Mouse (Mus musculus) left cerebral cortex, adult 18-20 months (tissue): ENCODE measurements at regions not wholly inside any gene's neighbourhood (a gene's known extent, or its start where the extent isn't known, plus 50 kb on each side); places are given as distances from the start of the nearest gene placed in this dataset.
A peak's percentile ranks its signal among the peaks of the same experiment; 100 is the strongest.
"Not testable (repeated sequence)": the region's sequence is repeated elsewhere in the genome, so short reads cannot be mapped to it uniquely, and the experiment has no call there.

Experiments used
- DNase-seq, 2 experiments: peaks; one replicate each; pipeline ENCODE4 v3.0.0; 2021 to 2022; ENCODE audit warnings: low spot score in 2 of 2, mixed read lengths in 1 of 2

DNA sequence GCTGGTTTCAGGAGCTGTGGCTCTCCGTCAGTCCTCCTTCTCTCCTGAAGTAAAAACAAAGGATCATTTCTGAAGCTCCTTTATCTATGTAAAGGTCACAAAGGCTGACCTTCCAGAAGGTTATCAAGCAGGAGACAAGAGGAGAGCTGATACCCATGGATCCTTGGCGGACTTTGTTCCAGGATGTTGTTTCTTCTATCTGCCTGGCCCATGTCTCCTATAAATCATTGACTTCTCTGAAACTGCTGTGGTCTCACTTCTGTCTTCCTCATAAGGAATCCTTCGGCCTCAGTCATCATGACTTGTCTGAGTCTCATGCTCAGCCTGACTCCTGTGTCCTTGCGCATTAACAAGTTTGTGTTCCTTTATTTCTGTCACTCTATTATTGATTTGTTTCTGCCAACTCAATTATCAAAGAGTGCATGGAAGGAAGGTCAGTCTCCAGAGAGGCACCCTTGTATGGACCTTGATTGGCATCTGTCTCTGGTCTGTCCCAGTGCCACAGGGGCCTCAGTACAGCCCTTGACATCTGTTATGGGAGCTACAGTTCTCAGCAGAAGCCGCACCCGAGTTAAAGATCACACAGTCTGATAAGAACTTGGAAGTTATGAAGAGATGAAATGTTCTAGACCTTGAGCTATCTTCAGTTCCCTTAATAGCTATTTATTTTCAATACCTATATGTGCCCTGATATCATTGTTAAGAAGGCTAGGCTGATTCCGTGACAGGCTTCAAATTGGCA lies 53.2 kb upstream of the Dazl start:
- DNase-seq: no peak

DNA sequence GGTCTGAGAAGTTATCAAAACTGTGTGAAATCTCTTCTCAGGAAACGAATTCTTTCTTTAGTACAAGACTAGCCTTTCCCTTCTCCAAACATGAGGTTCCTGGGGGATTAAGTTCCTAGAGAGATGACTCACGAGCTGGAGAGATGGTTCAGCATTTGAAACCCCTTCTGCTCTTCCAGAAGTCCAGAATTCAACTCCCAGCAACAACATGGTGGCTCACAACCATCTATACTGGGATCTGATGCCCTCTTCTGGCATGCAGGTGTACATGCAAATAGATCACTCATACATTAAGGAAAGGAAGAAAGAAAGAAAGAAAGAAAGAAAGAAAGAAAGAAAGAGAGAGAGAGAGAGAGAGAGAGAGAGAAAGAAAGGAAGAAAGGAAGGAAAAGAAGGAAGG lies 60.4 kb upstream of the Dazl start:
- not testable (repeated sequence) for DNase-seq

GRCm38 (mm10) chr17:50354357-50354756 lies 60.9 kb upstream of the Dazl start:
- DNase-seq: no peak

GRCm38 (mm10) chr17:50361657-50362233 lies 68.3 kb upstream of the Dazl start:
- DNase-seq: no peak

DNA sequence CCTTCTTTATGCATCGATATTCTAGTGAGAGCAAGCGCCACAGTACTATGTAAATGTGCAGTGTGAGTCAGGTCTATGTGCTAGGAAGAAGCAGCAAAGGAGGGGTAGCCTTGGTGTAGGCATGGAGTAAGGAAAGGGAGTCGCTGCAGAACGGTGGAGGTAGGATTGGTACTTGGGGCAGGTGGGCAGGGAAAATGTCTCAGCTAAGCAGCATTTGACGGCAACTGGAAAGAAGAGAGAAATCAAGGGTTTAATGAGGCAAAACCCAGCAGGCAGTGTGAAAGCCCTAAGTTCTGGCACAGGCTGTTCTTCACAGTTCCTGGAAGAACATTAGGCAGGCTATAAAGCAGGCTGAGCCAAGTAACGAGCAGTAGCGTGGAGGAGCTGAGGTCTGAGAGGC lies 72.0 kb upstream of the Dazl start:
- peak; percentile 15 to 31 for DNase-seq

- no peak for DNase-seq
Observed at GRCm38 (mm10) chr17:50366181-50366580, 72.7 kb upstream of the Dazl start.

DNA sequence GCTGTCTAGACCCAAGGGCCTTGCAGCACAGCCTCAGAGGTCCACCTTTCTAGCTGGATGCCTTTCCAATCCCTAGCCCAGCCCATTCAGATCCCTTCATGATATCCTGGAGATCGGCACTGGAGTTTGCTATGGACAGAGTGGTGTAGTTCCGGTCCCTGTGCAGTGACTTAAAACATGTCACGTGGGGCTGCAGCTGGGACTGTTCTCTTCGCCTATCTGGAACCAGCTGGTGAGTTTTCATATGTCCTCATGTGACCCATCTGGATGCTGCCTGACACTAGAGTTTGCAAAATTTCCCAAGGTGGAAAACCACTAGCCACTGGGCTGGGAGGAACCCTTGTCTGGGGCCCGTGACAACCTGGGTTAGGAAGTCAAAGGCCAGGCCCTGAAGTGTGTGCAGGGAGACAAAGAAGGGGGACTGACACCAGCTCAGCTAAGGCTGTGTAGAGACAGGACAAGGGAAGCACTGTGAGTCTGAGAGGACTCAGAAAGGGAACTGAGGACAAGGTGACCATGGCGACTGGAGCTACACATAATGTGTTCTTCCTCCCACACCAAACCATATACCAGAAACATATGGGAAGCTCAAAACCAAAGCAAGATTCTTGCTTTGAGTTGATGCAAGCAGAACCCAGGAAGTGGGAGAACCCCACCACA lies 75.9 kb upstream of the Dazl start:
- DNase-seq: no peak

- DNase-seq: no peak
Observed at GRCm38 (mm10) chr17:50370484-50370883, 77.0 kb upstream of the Dazl start.

DNA sequence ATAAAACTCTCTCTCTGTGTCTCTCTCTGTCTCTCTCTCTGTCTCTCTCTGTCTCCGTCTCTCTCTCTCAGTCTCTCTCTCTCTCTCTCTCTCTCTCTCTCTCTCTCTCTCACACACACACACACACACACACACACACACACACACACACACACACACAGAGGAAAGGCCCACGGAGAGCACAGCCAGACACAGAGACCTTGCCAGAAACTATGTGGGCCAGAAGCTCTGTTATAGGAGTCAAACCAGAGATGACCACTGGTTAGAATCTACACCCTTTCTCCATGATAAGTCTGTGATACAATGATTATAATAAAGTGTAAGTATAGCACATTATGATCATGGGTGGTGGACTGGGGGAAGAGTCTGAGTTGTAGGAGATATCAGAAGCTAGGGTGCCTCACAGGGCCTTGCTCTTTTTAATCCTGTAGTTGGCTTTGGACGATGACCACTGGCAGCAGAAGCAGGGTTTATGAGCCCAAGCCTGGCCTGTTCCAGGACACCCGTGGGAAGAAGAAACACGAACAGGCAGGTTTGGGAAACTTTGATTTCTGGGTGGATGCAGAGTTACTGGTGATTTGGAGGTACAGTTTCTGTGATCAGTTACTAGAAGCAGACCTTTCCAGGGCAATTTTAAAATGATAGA lies 80.2 kb upstream of the Dazl start:
- no peak for DNase-seq

GRCm38 (mm10) chr17:50375465-50375864 lies 82.0 kb upstream of the Dazl start:
- DNase-seq: no peak

GRCm38 (mm10) chr17:50376708-50377107 lies 83.3 kb upstream of the Dazl start:
- DNase-seq: no peak

- no peak for DNase-seq
Observed at GRCm38 (mm10) chr17:50378141-50378727, 84.8 kb upstream of the Dazl start.

GRCm38 (mm10) chr17:50388715-50389710 lies 95.6 kb upstream of the Dazl start:
- no peak for DNase-seq

DNA sequence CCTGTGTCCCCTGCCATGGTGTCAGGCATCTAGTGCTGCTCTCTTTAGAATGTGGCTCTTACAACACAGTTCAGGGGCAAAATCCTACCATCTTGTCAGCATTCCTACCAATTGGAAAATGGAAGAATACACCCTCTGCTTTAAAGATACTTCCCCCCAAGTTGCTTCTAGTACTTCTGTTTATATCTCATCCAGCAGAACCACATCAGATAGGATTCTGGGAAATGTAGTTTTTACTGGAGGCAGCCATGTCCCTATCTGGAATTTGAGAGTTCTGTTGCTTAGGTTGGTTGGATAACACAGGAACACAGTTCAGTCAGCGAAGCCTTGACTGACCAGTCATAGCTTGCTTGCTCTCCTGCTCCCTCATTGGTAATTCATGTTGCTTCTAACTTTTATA lies 96.7 kb upstream of the Dazl start:
- no peak for DNase-seq

- no peak for DNase-seq
Observed at GRCm38 (mm10) chr17:50391207-50391606, 97.8 kb upstream of the Dazl start.

GRCm38 (mm10) chr17:50391996-50392395 lies 98.6 kb upstream of the Dazl start:
- peak in 1 of 2 experiments; percentile 48 for DNase-seq

- DNase-seq: peak in 1 of 2 experiments; percentile 31
Observed at GRCm38 (mm10) chr17:50392428-50392827, 99.0 kb upstream of the Dazl start.

GRCm38 (mm10) chr17:50392966-50393365 lies 99.5 kb upstream of the Dazl start:
- DNase-seq: no peak

DNA sequence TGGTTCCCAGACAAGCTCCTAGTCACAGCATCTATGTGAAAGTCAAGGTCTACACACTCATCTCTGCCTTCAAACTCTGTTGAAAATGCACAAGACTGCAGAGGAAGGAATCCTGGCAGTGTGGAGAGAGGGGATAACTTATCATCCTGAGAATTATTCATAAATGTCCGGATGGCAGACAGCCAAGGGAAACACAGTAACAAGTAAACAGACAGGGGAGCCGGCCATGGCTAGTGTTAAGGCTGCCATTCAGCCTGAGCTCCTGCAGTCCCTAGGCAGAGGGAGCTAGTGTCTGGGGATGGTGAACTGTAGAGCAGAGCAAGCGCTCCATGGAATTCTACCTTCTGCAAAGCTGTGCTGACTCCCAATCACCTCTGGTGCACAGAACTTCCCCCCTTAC lies 100.3 kb upstream of the Dazl start:
- DNase-seq: no peak

- no peak for DNase-seq
Observed at GRCm38 (mm10) chr17:50394801-50395200, 101.4 kb upstream of the Dazl start.
